Mouse (Mus musculus) gastrocnemius, adult 8-10 months (tissue): ENCODE data around the gene Dtx2. TPM values are rescaled to one million over a fixed set of nuclear protein-coding genes. Genes with fewer than 3 reads are reported as not detected.
A peak's percentile ranks its signal among the peaks of the same experiment; 100 is the strongest.
"Not testable (repeated sequence)": the region's sequence is repeated elsewhere in the genome, so short reads cannot be mapped to it uniquely, and the experiment has no call there.

ENCODE experiments used
- DNase-seq, 2 experiments: peaks; one replicate each; pipeline ENCODE4 v3.0.0; 2022; ENCODE audit warnings: low spot score in 2 of 2
- total RNA-seq, 4 experiments: library from RNA; stranded (reverse); gene quantifications; 2 replicates each; pipeline ENCODE4 v1.2.4; 2022

Dtx2 gene
- total RNA-seq, 4 experiments from 2014 or later, result 6.4 to 7.8 (median 7.1) TPM

DNA sequence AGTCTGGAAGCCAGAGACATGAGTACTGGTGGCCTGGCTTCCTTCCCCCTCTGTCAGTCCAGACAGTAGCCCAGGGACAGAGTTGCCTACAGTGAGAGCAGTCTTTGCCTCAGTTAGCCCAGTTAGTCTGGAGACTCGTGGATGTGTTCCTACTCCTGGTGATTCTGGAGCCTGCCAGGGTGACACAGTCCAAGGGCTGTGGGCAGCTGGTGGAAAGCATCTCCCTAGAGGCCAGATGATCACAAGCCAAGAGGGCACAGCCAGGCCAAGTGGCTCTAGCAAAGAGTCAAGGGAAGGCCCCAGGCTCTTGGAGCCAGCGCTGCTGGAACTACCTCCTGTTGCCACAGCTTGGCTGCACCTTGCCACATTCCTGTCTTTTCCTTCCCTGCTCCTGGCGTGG, 31.1 kb downstream of the Dtx2 start:
- DNase-seq, result peak; percentile 25 to 61

DNA sequence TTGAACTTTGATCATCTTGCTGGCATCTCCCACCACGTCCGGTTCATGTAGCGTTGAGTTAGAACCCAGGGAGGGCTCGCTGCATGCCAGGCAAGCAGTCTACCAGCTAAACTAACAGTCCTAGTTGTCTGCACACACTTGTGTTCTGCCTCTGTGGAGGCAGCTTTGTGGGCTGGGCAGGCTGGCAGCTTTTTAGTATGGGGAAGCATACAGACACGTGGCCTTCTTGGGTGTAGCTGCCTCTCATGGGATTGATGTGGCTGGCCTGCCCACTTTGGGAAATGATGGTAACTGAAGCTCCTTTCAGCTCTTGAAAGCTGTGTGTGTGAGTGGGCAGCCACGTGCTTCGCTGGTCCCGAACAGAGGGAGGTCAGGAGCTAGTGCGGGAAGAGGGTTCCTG, 32.3 kb downstream of the Dtx2 start:
- no peak for DNase-seq

DNA sequence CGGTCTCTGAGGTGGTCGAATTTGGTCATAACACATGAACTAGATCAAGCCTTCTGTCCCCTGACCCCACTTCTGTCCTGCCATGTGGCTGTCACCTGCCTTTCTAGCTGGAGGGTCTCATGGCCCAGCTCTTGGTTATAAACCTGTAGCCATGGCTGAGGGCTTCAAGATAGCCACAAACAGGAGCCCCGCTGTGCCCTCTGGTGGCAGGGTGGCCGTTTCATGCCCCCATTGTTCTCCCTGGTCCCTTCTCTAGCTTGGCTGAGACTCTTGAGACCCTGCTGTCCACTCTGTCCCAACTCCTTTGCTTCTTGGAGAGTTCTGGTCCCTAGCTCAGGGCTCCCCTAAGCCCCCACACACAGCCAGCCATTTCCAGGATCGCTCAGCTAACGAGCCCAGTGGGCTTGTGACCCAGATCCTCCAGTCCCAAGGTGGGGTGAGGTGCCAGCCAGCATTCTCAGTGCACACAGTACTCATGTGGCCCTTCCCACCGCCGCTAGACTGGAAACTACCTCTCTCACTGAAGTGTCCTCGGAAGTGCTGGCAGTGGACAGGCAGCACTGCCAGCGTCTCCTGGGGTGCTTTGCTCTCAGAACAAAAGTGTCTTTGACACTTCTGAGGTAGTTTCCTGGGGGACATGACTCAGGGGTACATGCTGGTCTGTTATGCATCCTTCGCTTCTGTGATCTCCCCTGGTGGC, 33.2 kb downstream of the Dtx2 start:
- no peak for DNase-seq

DNA sequence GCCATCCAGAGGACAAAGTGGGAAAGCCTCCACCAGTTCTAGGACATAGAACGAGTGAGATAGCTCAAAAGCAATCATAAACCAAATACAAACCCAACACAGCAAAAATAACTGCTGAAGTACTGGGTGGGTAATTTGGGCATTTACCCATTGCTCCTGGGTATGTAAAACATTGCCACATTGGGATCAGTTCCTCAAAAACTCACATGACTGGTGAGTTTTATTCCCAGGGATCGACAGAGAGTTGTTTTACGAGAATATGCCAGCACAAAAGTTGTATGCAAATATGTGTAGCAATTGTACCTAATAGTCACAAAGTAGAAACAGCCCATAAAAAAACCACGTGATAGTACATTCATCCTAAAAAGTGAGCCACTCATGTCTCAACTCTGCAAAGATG, 40.3 kb downstream of the Dtx2 start:
- DNase-seq, result no peak

DNA sequence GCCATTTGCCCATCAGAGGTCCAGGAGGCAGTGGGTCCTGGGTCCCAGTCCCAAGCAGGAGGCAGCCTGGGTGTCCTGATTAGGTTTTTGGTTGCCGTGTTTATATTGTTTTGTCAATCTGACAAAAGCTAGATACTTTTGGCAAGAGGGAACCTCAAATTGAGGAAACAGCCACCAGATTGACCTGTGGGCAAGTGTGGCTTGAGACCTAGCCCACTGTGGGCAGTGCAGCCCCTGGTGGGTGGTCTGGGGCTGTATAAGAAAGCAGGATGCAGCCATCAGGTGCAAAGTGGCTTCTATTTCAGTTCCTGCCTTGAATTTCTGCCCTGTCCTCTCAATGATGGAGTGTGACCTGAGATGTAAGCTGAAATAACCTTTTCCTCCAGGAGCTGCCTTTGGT, 40.7 kb downstream of the Dtx2 start:
- no peak for DNase-seq

DNA sequence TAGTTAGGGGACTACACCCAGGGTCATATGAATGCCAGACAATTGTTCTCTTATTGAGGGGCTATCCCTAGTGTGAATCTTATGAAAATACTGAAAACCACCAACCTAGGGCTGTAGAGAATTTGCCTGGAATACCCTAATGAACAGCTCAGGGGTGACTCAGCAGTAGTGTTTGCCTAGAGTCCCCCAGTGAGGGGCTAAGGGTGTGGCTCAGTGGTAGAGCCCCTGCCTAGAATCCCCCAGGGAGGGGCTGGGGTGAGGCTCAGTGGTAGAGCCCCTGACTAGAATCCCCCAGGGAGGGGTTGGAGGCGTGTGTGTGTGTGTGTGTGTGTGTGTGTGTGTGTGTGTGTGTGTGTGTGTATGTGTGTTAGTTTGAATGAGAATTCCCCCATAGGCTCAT, 42.1 kb downstream of the Dtx2 start:
- DNase-seq, result no peak

DNA sequence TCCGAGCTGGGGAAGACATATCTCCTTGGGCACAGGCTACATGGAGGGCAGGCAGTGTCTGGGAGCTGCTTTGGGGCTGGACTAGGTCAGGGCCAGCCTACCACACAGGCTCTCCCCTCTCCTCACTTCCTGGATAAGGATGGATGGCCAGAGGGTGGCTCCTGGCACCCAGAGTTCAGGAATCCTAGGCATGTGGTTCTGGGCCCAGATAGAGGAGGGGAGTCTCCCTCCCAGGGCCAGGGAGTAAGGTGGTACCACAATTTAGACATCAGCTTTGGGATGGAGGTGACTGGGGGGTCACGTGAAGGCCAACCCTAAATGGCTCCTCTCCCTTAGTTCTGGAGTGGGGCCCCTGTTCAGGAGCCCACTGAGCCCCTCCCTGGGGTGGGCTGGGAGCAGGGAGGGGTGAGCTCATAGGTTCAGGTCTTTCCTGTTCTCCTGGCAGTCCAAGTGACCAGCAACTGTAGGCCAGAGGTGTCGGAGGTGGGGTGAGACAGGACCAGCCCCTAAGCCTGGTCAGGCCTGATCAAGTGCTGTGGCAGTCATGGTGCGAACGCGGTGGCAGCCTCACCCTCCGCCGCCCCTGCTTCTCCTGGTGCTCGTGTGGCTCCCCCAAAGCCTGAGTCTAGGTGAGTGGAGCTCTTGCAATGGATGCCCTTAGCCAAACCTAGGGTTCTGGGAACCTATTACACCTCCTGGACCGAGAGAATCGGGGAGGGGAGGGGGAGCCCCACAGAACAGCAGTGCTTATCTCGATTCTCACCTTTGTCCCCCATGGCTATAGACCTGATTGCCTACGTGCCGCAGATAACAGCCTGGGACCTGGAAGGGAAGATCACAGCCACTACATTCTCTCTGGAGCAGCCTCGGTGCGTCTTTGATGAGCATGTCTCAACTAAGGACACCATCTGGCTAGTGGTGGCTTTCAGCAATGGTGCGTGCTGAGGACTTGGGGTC, 43.9 kb downstream of the Dtx2 start, which contains the start of gene Upk3b:
Upk3b (plus strand) TSS at position 239 of the 957 bp plus-strand sequence.
- no peak for DNase-seq

DNA sequence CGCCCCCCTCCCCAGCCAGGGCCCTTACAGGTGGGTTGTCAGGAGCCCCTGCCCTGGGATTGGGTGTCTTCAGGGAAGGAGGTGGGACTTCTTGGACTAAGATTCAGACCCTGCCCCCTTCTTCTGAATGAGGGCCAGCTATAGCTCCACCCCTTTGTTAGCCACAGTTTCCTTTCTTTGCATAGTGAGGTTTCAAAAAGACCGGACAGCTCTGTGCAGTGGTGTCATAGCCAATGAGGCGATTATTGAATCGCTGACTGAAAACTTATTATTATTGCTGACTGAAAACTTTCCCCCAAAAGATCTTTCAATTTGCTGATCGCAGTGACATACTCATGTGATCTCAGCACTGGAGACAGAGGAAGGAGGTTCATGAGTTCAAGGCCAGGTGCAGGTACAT, 45.6 kb downstream of the Dtx2 start:
- no peak for DNase-seq

DNA sequence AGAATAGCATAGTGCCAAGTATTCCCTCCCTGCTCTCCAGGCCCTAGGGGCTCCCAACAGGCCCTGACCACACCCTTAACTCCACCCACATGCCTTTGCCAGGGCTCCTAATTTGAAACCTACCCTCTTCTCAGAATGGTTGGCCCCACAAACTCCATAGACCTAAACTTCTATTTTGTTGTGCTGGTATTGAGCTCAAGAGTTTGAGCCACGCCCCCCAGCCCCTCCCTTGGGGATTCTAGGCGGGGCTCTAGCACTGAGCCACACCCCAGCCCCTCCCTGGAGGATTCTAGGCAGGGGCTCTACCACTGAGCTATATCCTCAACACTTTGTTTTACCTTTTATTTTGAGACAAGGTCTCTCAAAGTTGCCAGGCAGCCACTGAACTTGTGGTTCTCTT, 46.7 kb downstream of the Dtx2 start:
- peak in 1 of 2 experiments; percentile 39 for DNase-seq

DNA sequence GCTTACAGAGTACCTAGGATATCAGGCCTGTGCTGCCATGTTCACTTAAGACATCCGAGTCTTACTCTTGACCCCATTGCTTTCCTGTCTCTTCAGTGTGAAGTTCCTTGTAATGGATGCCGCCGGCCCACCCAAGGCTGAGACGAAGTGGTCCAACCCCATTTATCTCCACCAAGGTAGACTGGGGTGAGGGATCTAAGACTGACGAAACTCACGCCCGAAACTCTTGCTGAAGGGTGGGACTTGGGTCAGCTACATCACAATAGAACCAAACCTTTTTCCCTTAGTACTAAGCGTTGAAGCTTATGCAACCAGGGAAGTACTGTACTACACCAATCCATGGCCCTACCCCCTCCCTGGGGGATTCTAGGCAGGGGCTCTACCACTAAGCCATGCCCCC, 47.1 kb downstream of the Dtx2 start:
- no peak for DNase-seq

DNA sequence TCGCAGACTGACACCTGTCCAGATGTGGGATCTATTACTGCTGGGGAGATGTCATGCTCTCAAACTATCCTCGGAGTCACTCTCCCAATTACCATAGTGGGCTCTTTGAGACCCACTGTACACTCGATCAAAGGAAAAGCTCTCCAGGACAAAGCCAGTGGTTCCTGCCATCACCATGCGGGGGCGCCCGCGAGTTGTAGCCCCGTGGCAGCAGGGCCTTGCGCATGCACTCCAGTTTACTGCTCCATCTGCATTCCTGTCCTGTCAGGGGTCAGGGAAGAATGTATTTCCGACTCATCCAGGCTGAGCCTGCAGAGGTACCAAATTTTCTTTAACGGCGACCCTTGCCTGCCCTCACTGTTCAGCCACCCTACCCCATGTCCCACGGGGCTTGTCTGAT, 50.3 kb downstream of the Dtx2 start:
- no peak for DNase-seq

DNA sequence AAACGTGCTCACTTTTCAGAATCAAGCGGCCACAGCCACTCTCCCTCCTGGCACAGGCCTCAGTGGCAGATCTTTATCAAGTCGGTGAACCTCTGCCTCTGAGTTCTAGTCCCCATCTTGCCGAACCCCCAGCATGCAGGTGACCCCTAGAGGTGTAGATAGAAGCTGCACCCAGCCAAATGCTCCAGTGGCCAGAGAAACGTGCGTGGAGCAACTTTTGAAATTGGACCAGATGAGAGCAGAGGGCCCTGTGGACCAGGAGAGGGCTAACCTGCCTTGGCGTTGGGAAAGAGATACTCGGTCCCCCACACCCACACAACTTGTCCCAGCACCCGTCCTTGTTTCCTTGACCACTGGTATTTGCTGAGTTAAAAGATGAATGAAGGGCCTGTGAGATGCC, 50.8 kb downstream of the Dtx2 start:
- DNase-seq, result no peak

DNA sequence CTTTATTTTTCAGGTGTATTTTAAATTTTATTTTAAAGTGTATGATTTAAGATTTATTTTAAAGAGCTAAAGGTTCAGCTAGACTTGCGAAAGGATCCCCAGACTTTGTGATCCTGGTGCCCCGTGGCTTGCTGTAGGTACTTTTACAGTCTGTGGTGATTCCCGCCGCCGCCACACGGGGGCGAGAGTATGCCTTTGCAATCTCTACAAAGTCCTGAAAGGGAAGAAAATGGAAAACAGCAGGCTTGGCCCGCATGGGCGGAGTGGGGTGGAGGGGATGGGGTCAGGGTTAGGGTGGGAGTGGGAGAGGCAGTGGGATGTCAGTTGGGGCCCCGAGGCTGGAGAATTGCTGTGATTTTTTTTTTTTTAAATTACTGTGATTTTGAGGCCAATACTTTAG, 51.4 kb downstream of the Dtx2 start:
- peak; percentile 75 for DNase-seq

DNA sequence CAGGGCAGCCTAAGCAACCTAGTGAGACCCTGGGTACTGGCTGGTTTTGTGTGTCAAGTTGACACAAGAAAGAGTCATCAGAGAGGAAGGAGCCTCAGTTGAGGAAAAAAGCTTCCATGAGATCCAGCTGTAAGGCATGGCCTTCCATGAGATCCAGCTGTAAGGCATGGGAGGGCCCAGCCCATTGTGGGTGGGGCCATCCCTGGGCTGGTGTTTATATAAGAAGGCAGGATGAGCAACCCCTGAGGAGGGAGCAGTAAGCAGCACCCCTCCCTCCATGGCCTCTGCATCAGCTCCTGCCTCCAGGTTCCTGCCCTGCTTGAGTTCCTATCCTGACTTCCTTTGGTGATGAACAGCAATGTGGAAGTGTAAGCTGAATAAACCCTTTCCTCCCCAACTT, 53.9 kb downstream of the Dtx2 start:
- not testable (repeated sequence) for DNase-seq

DNA sequence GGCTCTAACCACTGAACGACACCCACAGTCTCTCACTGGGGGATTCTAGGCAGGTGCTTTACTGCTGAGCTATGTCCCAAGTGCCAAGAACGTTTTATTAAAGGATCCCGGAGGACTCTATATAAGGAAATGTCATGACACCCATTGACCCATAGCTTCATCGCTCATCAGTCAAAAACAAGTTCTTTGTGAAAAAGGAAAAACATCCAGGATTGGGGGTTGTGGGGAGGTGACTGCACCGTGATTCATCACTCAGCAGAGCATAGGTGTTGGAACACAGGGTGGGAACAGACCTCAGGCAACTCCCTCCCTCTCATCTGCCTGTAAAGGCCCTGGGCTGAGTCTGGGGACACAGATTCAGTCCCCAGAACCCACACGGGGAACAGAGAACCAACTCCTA, 55.3 kb downstream of the Dtx2 start:
- no peak for DNase-seq

DNA sequence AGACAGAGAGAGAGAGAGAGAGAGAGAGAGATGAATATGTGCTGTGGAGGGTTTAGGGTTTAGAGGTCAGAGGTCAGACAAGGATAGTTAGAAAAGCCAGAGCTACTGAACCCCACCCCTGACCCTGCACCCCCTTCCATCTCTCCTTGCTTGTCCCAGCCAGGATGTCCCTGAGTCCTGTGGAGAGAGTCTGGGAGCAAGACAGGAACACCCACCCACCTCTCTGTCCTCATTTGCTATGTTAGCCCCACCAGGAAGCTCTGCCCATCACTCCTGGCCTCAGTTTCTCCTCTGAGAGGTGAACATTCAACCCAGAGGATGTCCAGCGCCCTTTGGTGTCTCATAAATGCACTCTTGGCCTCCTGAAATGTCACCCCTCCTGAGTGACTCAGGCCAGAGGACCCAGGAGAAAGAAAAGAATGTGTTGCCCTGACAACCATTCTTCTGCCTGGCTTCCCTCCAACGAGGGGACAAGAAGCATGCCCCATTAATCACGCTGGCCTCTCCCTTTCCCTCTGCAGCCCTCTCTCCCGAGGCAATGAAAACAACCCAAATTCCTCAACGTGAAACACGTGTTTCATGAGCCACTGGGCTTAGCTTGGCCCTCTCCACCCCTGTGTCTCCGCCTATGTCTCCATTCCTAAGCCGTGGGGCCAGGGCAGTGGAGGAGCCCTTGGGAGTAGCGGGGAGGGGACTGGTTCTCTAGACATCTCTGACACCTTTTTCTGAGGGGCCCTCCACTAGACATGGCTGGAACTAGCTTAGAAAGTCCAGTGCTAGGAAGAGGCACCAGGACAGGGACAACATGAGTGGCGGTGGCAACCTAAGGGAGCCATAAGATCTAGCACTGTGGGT, 56.9 kb downstream of the Dtx2 start:
- DNase-seq, result peak; percentile 16 to 38

DNA sequence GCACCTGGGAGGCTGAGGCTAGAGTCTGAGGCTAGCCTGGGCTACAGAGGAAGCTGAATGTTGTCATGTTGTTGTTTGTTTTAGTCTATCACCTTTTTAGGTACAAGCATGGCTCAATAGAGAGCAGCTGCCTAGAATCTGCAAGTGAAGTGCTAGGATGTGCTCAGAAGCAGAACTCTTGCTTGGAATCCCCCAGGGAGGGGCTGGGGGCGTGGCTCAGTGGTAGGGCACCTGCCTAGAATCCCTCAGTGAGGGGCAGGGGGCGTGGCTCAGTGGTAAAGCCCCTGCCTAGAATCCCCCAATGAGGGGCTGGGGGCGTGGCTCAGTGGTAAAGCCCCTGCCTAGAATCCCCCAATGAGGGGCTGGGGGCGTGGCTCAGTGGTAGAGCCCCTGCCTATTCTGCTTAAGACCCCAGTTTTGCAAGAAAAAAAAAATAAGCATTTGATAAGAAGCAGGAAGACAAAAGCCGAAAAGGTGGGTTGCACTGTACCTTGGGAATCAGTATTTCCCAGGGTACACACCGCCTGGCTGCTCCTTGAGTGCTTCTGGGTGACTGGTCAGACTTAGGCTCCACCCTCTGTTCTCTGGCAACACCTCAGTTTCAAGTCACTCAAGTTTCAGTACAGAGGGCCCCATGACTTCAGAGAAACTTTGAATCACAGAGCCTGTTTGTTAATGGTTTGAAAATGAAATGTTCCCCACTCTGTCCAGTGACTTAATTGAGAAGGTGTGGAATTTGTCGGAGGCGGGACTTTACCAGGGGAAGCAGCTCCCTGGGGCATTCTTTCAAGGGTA, 58.5 kb downstream of the Dtx2 start:
- no peak for DNase-seq

DNA sequence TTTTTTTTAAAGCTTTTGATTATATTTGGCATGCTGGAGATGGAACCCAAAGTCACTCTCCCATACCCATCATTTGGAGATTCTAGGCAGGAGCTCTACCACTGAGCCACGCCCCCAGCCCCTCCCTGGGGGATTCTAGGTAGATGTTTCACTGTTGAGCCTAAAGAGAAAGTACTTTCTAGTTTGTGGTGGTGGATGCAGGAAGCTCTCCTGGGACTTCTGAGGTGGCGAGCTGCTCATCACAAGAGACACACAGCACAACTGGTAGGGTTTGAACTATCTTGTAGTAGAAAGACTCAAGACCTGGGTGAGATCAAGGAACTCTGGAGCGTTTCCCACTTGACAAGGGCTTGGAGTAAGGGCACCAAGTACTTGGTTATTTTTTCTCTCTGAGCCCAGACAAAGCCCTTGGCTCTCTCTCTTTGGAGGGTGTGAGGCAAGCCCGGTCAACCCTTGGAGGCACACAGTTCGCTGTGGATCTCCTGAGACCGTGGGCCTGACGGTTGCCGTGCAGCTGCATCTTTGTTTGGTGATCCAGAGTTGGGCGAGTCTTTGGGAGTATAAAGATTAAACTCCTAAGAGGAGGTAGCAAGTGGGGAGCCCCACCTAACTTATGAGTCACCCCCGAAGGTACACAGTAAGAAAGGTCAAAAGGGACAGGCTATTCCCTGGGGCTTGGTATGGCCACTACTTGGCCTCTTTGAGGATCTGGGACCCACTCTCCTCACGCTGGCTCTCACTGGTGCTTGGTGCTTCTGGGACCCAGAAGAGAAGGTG, 59.9 kb downstream of the Dtx2 start, which contains the start of gene Upk3bl:
Upk3bl (plus strand) TSS at position 192 of the 777 bp plus-strand sequence.
- DNase-seq, result no peak

DNA sequence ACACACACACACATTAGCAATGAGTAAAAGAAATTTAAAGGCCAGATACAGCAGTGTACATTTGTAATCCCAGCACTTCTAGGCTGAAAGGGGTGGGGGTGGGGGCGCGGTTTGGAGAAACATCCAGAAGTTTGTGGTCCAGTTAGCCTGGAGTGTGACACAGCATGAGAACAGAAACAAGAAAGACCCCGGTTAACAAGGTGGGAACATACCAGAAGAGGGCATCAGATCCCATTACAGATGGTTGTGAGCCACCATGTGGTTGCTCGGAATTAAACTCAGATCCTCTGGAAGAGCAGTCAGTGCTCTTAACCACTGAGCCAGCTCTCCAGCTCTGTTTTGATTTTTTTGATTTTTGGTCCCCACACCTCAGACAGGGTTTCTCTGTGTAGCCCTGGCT, 61.5 kb downstream of the Dtx2 start:
- DNase-seq, result no peak

DNA sequence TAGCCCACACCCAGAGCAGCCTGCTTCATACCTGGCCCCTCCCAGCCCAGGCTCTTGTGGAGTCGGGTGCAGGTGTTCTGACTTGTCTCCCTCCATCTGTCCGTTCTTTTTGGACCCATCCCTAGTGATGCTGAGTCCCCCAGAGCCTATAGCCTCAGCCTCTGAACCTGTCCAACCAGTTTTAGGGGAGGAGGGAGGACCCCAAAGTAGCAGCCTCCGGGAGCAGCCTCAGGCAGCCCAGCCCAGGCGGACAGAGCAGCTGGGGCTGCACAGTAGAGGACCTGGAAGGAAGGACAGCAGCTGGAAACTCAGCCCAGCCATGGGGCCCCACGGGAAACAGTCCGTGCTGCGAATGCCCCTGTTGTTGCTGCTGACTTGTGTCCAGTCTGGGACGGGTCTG, 62.5 kb downstream of the Dtx2 start:
- no peak for DNase-seq
